Mouse (Mus musculus): ENCODE data around the gene Gm11099.
A peak's percentile ranks its signal among the peaks of the same experiment; 100 is the strongest.

Gm11099 gene

GRCm38 (mm10) chr2:58859134-58859533 lies at the start of gene Gm11099:
Gene Gm11099 (plus strand): TSS chr2:58859434.
- no peak for DNase-seq

- DNase-seq, result no peak
These were observed 46.3 kb upstream of the Gm11099 start for GRCm38 (mm10) chr2:58812941-58813340.

- peak; percentile 27 for DNase-seq
These were observed 30.2 kb upstream of the Gm11099 start for GRCm38 (mm10) chr2:58828910-58829600.

GRCm38 (mm10) chr2:58829981-58830742 lies 29.1 kb upstream of the Gm11099 start:
- peak; percentile 29 for DNase-seq

GRCm38 (mm10) chr2:58832253-58832980 lies 26.8 kb upstream of the Gm11099 start:
- no peak for DNase-seq

GRCm38 (mm10) chr2:58841021-58841420 lies 18.2 kb upstream of the Gm11099 start:
- no peak for DNase-seq

GRCm38 (mm10) chr2:58842443-58842842 lies 16.8 kb upstream of the Gm11099 start:
- no peak for DNase-seq

GRCm38 (mm10) chr2:58844499-58844898 lies 14.7 kb upstream of the Gm11099 start:
- no peak for DNase-seq

- DNase-seq, result no peak
These were observed 20.6 kb downstream of the Gm11099 start for GRCm38 (mm10) chr2:58879876-58880275.

GRCm38 (mm10) chr2:58905057-58905456 lies 45.8 kb downstream of the Gm11099 start:
- no peak for DNase-seq

- peak; percentile 8 for DNase-seq
These were observed 47.7 kb downstream of the Gm11099 start for GRCm38 (mm10) chr2:58906814-58907516.

- no peak for DNase-seq
These were observed 53.1 kb downstream of the Gm11099 start for GRCm38 (mm10) chr2:58912339-58912738.

GRCm38 (mm10) chr2:58918351-58918750 lies 59.1 kb downstream of the Gm11099 start:
- DNase-seq, result no peak

GRCm38 (mm10) chr2:58925551-58925950 lies 66.3 kb downstream of the Gm11099 start:
- no peak for DNase-seq

GRCm38 (mm10) chr2:58941361-58941760 lies 82.1 kb downstream of the Gm11099 start:
- no peak for DNase-seq

- DNase-seq, result no peak
These were observed 89.6 kb downstream of the Gm11099 start for GRCm38 (mm10) chr2:58948796-58949195.

- DNase-seq, result no peak
These were observed 92.9 kb downstream of the Gm11099 start for GRCm38 (mm10) chr2:58952101-58952500.

GRCm38 (mm10) chr2:58956351-58956750 lies 97.1 kb downstream of the Gm11099 start:
- no peak for DNase-seq

- DNase-seq, result no peak
These were observed 97.6 kb downstream of the Gm11099 start for GRCm38 (mm10) chr2:58956770-58957300.

All from lung, postnatal 14 days (tissue).